Mouse (Mus musculus) hindbrain, embryonic 10.5 days (tissue): ENCODE results near the gene Sycn. TPM values are rescaled to one million over a fixed set of nuclear protein-coding genes. Genes with fewer than 3 reads are reported as not detected.
A peak's percentile ranks its signal among the peaks of the same experiment; 100 is the strongest.

Experiments
- DNase-seq: peaks from one replicate; pipeline ENCODE4 v3.0.0-alpha.2; 2017; ENCODE audit warnings: low spot score
- H3K27ac ChIP-seq: fragments of 300-500 bp; sonication (generic); 2 replicates; pipeline ENCODE4 v1.5.1; 2016; ENCODE audit warnings: mild to moderate bottlenecking, moderate library complexity
- H3K27me3 ChIP-seq: fragments of 300-500 bp; sonication (generic); 2 replicates; pipeline ENCODE4 v1.6.1; 2016; ENCODE audit warnings: mild to moderate bottlenecking; ENCODE audit not compliant: poor library complexity, insufficient read depth, severe bottlenecking
- H3K36me3 ChIP-seq: fragments of 300-500 bp; sonication (generic); 2 replicates; pipeline ENCODE4 v1.6.1; 2016; ENCODE audit warnings: mild to moderate bottlenecking, moderate library complexity
- H3K4me1 ChIP-seq: fragments of 300-500 bp; sonication (generic); replicated peaks from 2 replicates; pipeline ENCODE4 v1.6.1; 2016; ENCODE audit warnings: mild to moderate bottlenecking
- H3K4me3 ChIP-seq: fragments of 300-500 bp; sonication (generic); 2 replicates; pipeline ENCODE4 v1.5.1; 2016; ENCODE audit warnings: mild to moderate bottlenecking, moderate library complexity
- H3K9me3 ChIP-seq: fragments of 300-500 bp; sonication (generic); 2 replicates; pipeline ENCODE4 v1.6.1; 2016; ENCODE audit warnings: mild to moderate bottlenecking, moderate library complexity
- WGBS: fragments of 180-500 bp; shearing (Covaris S2); methylation state at CpG from one replicate; pipeline ENCODE4 v1.1.7; 2016; 5-methylcytosine and 5-hydroxymethylcytosine counted together
- polyA plus RNA-seq: library from polyadenylated mRNA; unstranded; fragments of >200 nt; fragmentation: Nextera tagmentation; extraction: Ambion mirVana; gene quantifications from 2 replicates; pipeline ENCODE4 v1.2.1, GENCODE M21; 2016

Gene Sycn
- polyA plus RNA-seq, 1 experiment from 2014 or later: not detected

DNA sequence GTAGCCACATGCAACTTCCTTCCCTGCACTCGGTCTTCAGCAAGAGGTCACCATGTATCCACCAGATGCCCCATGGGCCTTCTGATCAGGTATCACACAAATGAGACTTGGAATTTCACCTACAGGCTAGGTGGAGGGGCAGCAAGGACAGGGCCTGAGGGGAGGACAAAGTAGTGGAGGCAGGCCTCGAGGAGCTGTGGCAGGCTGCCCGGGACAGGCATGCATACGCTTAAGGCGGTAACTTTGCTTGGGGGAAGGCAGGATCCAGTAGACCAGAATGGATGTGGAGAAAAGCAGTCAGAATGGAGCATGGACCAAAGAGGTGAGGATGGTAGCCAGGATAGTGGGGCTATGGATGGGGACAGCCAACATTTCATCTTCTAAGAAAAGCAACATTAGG, 39.1 kb downstream of the Sycn start:
- 77% methylated on average over 5 of the region's 5 CpGs for WGBS
- no peaks in the 10 kb centered on the region for H3K27me3 ChIP-seq
- H3K27ac ChIP-seq: 0 out of 2 replicates have a peak overlapping the region, but pooled peaks have one; percentile 9
- H3K4me1 ChIP-seq: peaks cover 72% of the 10 kb centered on the region
- H3K36me3 ChIP-seq: peaks cover 36% of the 10 kb centered on the region
- H3K9me3 ChIP-seq: no peaks in the 10 kb centered on the region
- no peak for DNase-seq
- no peak overlapping the region for H3K4me3 ChIP-seq

DNA sequence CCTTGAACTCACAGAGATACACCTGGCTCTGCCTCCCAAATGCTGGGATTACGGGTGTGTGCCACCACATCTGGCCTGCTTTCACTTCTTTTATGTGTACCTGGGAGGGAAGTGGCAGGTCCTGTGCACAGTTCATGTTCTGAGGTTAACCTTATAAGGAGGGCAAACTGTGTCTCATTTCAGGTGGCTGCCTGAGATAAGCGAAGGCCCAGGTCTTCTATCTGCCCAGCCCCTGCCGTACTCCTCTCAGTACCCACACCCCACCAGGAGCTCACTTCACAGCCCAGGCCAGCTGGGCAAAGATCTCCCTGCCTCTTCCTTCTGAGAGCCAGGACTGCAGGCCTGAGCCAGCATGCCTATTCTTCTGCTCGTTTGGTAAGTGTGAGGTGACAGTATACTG, 41.0 kb downstream of the Sycn start:
- peaks cover 30% of the 10 kb centered on the region for H3K36me3 ChIP-seq
- no peak overlapping the region for H3K27ac ChIP-seq
- no peak overlapping the region for H3K4me3 ChIP-seq
- H3K9me3 ChIP-seq: no peaks in the 10 kb centered on the region
- WGBS: 92% methylated on average over 4 of the region's 4 CpGs
- peaks cover 72% of the 10 kb centered on the region for H3K4me1 ChIP-seq
- no peaks in the 10 kb centered on the region for H3K27me3 ChIP-seq
- no peak for DNase-seq

GRCm38 (mm10) chr7:28582841-28583240, 42.2 kb downstream of the Sycn start:
- Histone ChIP-seq H3K4me1 (peaks cover 72% of the 10 kb centered on the region), H3K27me3 (no peaks in the 10 kb centered on the region), H3K4me3 (no peak overlapping the region), H3K9me3 (no peaks in the 10 kb centered on the region), H3K27ac (no peak overlapping the region), H3K36me3 (peaks cover 27% of the 10 kb centered on the region)
- 93% methylated on average over 11 of the region's 11 CpGs for WGBS
- no peak for DNase-seq

DNA sequence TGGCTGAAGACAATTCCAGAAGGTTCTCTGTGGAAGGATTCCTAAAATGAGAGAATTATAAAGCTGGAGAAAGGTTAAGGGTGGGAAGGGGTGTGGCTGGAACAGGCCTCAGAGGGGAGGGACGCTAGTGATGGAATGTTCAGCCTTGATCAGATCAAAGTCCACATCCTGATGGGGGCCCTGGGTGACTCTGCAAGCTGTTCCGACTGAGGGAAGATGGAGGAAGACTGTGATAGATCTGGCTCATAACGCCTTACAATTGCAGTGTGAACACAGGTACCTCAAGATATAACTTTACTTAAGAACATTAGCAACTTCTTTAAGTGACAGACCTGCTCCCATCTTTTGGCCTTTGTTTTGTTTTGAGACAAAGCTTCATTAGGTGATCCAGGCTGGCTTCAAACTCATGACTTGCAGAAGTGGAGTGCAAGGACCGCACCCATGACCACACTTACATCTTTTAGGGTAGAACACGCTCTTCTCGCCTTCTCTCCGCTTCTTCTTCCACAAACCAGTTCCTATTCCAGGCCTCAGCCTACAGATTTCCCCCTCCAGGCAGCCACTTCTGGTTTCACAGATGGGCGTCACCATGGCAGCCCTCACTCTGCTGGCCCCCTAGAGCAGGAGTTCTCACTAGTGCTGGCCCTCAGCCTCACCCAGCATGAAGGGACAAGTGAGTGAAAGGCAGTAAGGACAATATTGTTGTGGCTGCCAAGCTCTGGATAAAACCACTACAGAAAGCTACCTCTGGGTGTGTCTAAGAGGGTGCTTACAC, 43.1 kb downstream of the Sycn start:
- H3K4me3 ChIP-seq: no peak overlapping the region
- no peaks in the 10 kb centered on the region for H3K27me3 ChIP-seq
- WGBS: 83% methylated on average over 8 of the region's 8 CpGs
- H3K36me3 ChIP-seq: peaks cover 27% of the 10 kb centered on the region
- no peak overlapping the region for H3K27ac ChIP-seq
- no peak for DNase-seq
- H3K9me3 ChIP-seq: no peaks in the 10 kb centered on the region
- peaks cover 72% of the 10 kb centered on the region for H3K4me1 ChIP-seq

- Histone ChIP-seq H3K4me3 (no peak overlapping the region), H3K4me1 (peaks cover 72% of the 10 kb centered on the region), H3K9me3 (no peaks in the 10 kb centered on the region), H3K27me3 (no peaks in the 10 kb centered on the region), H3K36me3 (peaks cover 23% of the 10 kb centered on the region), H3K27ac (no peak overlapping the region; the same call in 1 of the 2 replicates)
- WGBS: 79% methylated on average over 4 of the region's 4 CpGs
- no peak for DNase-seq
Measured at GRCm38 (mm10) chr7:28584468-28584867, 43.8 kb downstream of the Sycn start.

DNA sequence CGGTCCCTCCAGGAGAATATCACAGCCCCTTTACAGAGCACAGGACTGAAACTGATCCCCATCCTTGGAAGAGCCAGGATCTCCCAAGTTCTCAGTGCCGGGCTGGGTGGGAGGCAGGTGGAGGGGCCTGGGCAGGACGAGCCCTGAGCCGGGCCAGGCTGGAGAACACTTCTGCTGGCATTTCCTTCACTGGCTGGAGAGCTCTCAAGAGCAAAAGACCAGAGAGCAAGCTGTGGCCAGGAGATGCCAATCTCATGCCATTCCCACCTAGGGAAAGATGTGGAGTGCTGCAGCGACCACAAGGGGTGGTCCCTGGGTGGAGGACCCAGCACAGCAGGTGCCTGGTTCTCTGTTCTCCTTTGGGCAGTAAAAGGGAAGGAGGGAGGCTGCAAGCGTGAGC, 44.3 kb downstream of the Sycn start:
- H3K27ac ChIP-seq: no peak overlapping the region
- H3K4me1 ChIP-seq: peaks cover 72% of the 10 kb centered on the region
- H3K9me3 ChIP-seq: no peaks in the 10 kb centered on the region
- peaks cover 18% of the 10 kb centered on the region for H3K36me3 ChIP-seq
- no peak overlapping the region for H3K4me3 ChIP-seq
- DNase-seq: no peak
- no peaks in the 10 kb centered on the region for H3K27me3 ChIP-seq
- WGBS: 83% methylated on average over 6 of the region's 6 CpGs

DNA sequence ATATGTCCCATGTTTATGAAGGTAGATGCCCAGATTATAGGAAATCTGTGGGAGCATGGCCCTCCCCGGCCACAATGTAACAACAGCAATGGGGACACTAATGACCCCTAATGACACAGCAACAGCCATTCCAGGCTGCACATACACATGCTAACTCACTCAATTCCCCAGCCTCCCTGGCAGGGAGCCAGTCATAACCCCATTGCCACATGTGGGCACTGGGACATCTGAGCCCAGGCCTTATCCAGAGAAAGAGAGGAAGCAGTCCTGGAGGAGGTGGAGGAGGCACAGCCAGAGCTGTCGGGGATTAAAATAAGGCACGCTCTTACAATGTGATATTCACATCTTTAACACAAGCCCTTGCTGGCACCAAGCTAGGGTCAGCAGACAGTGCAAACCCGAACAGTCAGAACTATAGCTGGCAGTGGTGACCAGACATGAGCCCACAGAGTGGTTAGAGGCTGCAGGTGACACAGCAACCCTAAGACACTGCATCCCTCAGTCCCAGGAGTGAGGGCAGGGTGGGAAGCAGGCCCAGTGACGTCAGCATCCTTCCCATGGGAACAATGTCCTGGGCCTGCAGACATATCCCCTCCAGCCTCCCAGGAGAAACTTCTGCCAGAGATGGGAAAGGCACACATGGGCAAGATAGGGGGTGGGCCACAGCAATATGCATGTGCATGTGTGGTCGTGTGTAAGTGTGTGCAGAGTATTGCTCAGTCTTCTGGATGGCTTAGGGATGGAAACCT, 46.2 kb downstream of the Sycn start:
- no peak for DNase-seq
- peak overlapping the region; percentile 66; the same call in 1 of the 2 replicates for H3K27ac ChIP-seq
- H3K9me3 ChIP-seq: no peaks in the 10 kb centered on the region
- peak overlapping the region; percentile 1; the same call in 1 of the 2 replicates for H3K4me3 ChIP-seq
- peaks cover 88% of the 10 kb centered on the region for H3K4me1 ChIP-seq
- peaks cover 13% of the 10 kb centered on the region for H3K36me3 ChIP-seq
- no peaks in the 10 kb centered on the region for H3K27me3 ChIP-seq
- WGBS: 79% methylated on average over 6 of the region's 6 CpGs

- Histone ChIP-seq H3K36me3 (peaks cover 13% of the 10 kb centered on the region), H3K4me3 (peak overlapping the region; percentile 16; the same call in 1 of the 2 replicates), H3K4me1 (peaks cover 96% of the 10 kb centered on the region), H3K27ac (peak overlapping the region; percentile 76), H3K27me3 (no peaks in the 10 kb centered on the region), H3K9me3 (no peaks in the 10 kb centered on the region)
- peak; percentile 33 for DNase-seq
Measured at GRCm38 (mm10) chr7:28587644-28588043, 47.0 kb downstream of the Sycn start.

Other genes starting within 250 kb of the Sycn start
- 0.58 and 0.80 TPM in 2 replicates for gene Selenov, start 249.7 kb upstream of the Sycn start, polyA plus RNA-seq
- gene Dll3, start 238.6 kb upstream of the Sycn start, polyA plus RNA-seq: 50.2 and 88.5 TPM in 2 replicates
- gene Timm50, start 228.8 kb upstream of the Sycn start, polyA plus RNA-seq: 252 and 255 TPM in 2 replicates
- 107 and 118 TPM in 2 replicates for gene Supt5, start 202.1 kb upstream of the Sycn start, polyA plus RNA-seq
- gene Rps16, start 190.2 kb upstream of the Sycn start, polyA plus RNA-seq: 777 and 925 TPM in 2 replicates
- 82.4 and 93.0 TPM in 2 replicates for gene Plekhg2, start 168.3 kb upstream of the Sycn start, polyA plus RNA-seq
- 5.3 and 5.8 TPM in 2 replicates for gene Zfp36, start 160.6 kb upstream of the Sycn start, polyA plus RNA-seq
- gene Med29, start 148.2 kb upstream of the Sycn start, polyA plus RNA-seq: 62.9 and 65.0 TPM in 2 replicates
- gene Paf1, start 147.9 kb upstream of the Sycn start, polyA plus RNA-seq: 83.2 and 85.4 TPM in 2 replicates
- gene Gmfg, start 103.4 kb upstream of the Sycn start, polyA plus RNA-seq: 6.7 and 7.1 TPM in 2 replicates
- gene Lrfn1, start 88.9 kb upstream of the Sycn start, polyA plus RNA-seq: 4.4 and 5.2 TPM in 2 replicates
- not detected in 2 replicates for gene Ifnl2, start 30.4 kb upstream of the Sycn start, polyA plus RNA-seq
- gene Ifnl3, start 18.0 kb upstream of the Sycn start, polyA plus RNA-seq: not detected in 2 replicates
- 0.10 TPM in 1 of 2 replicates, not detected in the other for gene Nccrp1, start 6.4 kb downstream of the Sycn start, polyA plus RNA-seq
- gene Samd4b, start 57.3 kb downstream of the Sycn start, polyA plus RNA-seq: 34.0 and 44.0 TPM in 2 replicates
- gene Pak4, start 57.3 kb downstream of the Sycn start, polyA plus RNA-seq: 51.8 and 66.0 TPM in 2 replicates
- not detected in 2 replicates for gene Acp7, start 90.4 kb downstream of the Sycn start, polyA plus RNA-seq
- 5.6 TPM in 2 replicates for gene Fbxo27, start 152.0 kb downstream of the Sycn start, polyA plus RNA-seq
- 8.8 and 10.4 TPM in 2 replicates for gene Fbxo17, start 175.9 kb downstream of the Sycn start, polyA plus RNA-seq
- 151 and 160 TPM in 2 replicates for gene Mrps12, start 200.9 kb downstream of the Sycn start, polyA plus RNA-seq
- 38.6 and 43.9 TPM in 2 replicates for gene Sars2, start 201.1 kb downstream of the Sycn start, polyA plus RNA-seq
- gene Ccer2, start 215.3 kb downstream of the Sycn start, polyA plus RNA-seq: 0.22 and 0.48 TPM in 2 replicates
- 66.5 and 84.5 TPM in 2 replicates for gene Sirt2, start 225.8 kb downstream of the Sycn start, polyA plus RNA-seq
- 56.0 and 61.1 TPM in 2 replicates for gene Nfkbib, start 226.6 kb downstream of the Sycn start, polyA plus RNA-seq
- 4.0 TPM in 2 replicates for gene Rinl, start 248.1 kb downstream of the Sycn start, polyA plus RNA-seq